Mouse (Mus musculus): ENCODE data around the gene Tm7sf2.

DNA sequence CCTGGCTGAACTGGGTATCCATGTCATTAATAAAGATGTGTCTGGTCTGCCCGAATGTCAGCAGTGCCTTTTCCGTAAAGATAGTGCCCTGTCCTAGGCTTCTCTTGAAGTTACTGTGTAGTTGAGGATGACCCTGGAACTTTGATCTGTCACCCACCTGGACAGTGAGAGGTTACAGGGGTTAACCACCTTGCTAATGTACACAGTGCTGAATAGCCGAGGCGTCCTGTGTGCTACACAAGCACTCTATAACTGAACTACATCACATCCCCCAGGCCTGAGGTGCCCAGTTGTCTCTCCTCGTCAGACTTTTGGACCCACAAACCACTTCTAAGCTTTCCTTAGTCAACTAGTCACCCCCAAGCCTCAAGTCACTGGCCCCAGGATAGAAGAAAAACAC, 5.8 kb downstream of the Tm7sf2 start:
- TF ChIP-seq HCFC1 (IDR thresholded peaks at IDR 0.05; ENCODE audit: borderline replicate concordance, insufficient read depth, low read length) = no peak
- no peak for TF ChIP-seq ZNF384 (IDR thresholded peaks at IDR 0.05; ENCODE audit: low read depth, low read length)
- no peak for TF ChIP-seq CHD2 (IDR thresholded peaks at IDR 0.05; ENCODE audit: low read depth, low read length)
- TF ChIP-seq MAFK (IDR thresholded peaks at IDR 0.05; ENCODE audit: insufficient read depth, low read depth, low read length) = no peak

Measured in ES-E14 (cell line).